Mouse (Mus musculus): ENCODE measurements around the gene Ptms.

DNA sequence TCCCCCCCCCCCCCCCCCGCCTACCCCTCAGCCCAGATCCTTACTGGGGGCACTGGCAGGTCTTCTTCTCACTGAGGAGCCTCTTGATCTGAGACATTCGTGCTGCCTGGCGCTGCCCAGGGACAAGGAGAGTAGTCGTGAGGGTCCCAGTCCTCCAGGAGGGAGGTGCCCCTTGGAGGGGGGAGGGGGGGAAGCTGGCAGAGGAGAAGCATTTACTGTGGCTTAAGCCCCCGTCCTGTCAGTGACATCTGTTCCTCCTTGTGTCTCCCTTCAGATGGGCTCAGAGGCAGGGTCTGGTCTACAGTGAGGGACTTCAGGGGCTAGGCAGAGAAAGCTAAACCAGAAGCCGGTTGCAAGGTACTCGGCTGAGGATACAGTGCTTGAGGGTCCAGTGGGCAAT lies 53.3 kb downstream of the Ptms start:
- TF ChIP-seq POLR2A (IDR thresholded peaks at IDR 0.05; ENCODE audit: low read depth, low read length) (no peak), CTCF (conservative IDR thresholded peaks at IDR 0.05; ENCODE audit: insufficient read depth, insufficient read length, low read depth, low read length) (no peak)
